Mouse (Mus musculus): Measurements from ENCODE around the gene 4930519P11Rik. TPM values are rescaled to one million over a fixed set of nuclear protein-coding genes. Genes with fewer than 3 reads are reported as not detected.

The 4930519P11Rik gene
- 1.5 and 2.1 TPM in 2 replicates for polyA plus RNA-seq (2012; rRNA removed; ENCODE audit: low replicate concordance)

DNA sequence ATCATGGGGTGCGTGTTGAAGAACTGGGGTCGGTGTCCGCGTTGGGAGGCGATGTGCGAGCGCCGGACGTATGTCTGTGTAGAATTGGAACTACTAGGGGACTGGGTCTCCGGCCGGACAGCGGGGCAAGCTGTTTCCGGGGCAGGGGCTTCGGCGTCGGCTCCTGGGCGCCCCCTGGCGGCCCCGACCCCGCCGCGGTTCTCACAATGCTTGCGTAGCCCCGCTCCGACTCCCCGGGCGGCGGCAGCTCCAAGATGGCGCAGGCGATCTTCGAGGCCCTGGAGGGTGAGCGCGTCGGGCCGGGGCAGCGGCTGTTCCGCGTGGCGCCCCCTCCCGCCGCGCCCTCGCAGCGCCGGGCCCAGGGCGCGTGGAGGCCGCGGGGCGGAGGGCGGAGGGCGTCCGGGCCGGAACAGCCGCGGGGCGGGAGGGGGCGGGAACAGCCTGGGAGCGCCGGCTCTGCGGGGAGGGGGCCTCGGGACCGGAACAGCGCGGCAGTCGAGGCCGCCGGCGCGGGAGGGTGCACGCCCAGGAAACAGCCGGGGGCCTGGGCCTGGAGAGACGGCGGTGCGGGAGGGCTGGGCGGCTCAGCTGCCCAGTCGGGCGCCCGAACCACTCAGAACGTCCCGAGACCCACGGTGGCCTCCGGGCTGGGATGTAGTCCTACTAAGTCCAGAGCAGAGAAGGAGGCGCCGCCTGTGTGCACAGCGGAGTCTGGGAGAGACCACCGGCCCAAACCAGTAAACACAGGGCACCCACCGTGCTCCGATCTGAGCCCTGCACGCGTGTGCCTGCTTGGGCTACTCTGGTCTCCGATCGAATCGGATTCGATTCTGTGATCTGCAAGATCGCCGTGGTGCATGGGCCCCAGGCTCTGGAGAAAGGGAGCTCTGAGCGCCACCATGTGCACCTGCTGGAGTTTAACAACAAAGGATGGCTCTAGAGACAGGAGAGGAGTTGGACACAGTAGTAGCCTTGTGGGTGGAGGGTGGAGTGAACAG lies at the start of gene 4930519P11Rik, which contains the start of gene Zfp341:
Gene 4930519P11Rik (minus strand): TSS at position 320 of the 998 bp plus-strand sequence.
Gene Zfp341 (plus strand): TSS at position 180 of the 998 bp plus-strand sequence.

DNA sequence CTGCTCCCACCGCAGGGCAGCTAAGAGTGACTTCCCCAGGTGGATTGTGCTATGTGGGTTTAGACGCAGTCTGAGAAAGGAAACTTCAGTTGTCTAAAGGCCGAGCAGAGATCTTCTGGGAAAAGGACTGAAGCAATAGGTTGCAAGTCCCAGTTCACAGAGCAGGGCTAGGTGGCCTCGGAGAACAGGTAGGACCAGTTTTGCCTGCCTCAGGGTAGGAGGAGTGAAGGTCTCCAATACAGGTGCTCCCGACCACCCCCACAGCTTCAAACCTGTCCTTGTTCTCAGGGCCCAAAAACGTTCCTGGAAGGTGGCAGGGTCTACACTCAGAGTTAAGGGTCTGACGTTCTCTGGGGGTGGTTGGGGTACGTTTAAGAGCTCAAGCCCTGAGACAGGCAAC lies 38.1 kb upstream of the 4930519P11Rik start, which contains the start of gene Chmp4b:
Gene Chmp4b (plus strand): TSS at position 343 of the 400 bp plus-strand sequence.

DNA sequence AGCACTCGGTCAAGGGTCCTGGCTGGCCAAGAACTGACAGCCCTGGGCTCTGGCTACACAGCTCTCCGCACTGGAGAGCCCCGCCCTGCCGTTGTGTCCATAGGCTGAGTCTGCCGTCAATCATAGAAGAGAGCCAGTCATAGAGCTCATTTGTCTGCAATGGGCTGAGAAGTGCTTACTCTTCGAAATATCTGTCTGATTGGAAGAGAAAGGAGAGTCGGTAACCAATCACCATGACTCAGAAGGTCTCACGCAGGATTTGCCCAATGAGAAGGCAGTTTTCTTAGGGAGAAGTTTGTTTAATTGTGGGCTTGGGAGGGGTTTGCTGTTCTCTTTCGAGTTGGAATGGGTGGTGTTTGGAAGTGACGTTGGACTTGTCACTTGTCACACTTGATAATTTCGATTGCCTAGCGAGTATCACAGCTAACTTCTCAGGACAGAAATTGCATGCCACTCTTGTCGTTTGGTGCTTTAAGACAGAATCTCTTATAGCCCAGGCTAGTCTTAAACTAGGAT lies 9.5 kb downstream of the 4930519P11Rik start, which contains the start of gene Pxmp4:
Gene Pxmp4 (minus strand): TSS at position 71 of the 516 bp plus-strand sequence.

DNA sequence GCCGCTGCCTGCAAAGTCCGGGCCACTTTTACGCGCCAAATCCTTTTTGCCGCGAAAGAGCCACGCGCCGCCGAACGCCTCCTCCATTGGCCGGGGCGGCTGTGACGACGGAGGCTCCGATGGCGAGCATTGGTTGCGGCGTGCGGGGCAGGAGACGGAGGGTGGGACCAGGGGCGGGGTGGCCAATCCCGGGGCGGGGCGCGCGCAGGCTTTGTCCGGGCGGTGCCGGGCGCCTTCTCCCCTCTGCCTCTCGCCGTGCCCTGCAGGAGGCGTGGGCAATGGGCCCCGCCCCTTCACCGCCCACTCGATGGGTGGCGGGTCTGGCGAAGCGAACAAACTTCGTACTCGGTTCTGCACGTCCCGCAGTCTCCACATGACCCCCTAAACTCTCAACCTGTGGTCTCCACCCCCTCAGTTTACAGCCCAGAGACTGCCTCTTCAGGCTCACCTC lies 43.4 kb downstream of the 4930519P11Rik start, which contains the start of gene E2f1:
Gene E2f1 (minus strand): TSS at position 57 of the 451 bp plus-strand sequence.

Other genes with a start within 250 kb of the 4930519P11Rik start
- 5.8 and 12.7 TPM in 2 replicates for gene Cdk5rap1, start 240.4 kb downstream of the 4930519P11Rik start, polyA plus RNA-seq (2012; rRNA removed; ENCODE audit: low replicate concordance)
- gene Snta1, start 205.3 kb downstream of the 4930519P11Rik start, polyA plus RNA-seq (2012; rRNA removed; ENCODE audit: low replicate concordance): 30.3 and 42.6 TPM in 2 replicates
- gene Cbfa2t2, start 177.0 kb downstream of the 4930519P11Rik start, polyA plus RNA-seq (2012; rRNA removed; ENCODE audit: low replicate concordance): 10.9 and 12.3 TPM in 2 replicates
- 0.45 and 2.6 TPM in 2 replicates for gene 1700003F12Rik, start 66.4 kb downstream of the 4930519P11Rik start, polyA plus RNA-seq (2012; rRNA removed; ENCODE audit: low replicate concordance)
- gene Actl10, start 61.7 kb downstream of the 4930519P11Rik start, polyA plus RNA-seq (2012; rRNA removed; ENCODE audit: low replicate concordance): 0.14 TPM in 1 of 2 replicates, not detected in the other
- 4.3 and 5.1 TPM in 2 replicates for gene Necab3, start 54.5 kb downstream of the 4930519P11Rik start, polyA plus RNA-seq (2012; rRNA removed; ENCODE audit: low replicate concordance)
- gene E2f1, start 43.5 kb downstream of the 4930519P11Rik start, polyA plus RNA-seq (2012; rRNA removed; ENCODE audit: low replicate concordance): 5.8 and 8.5 TPM in 2 replicates
- gene Pxmp4, start 9.7 kb downstream of the 4930519P11Rik start, polyA plus RNA-seq (2012; rRNA removed; ENCODE audit: low replicate concordance): 72.3 and 84.3 TPM in 2 replicates
- 6.2 and 7.6 TPM in 2 replicates for gene Zfp341, start 140 bp downstream of the 4930519P11Rik start, polyA plus RNA-seq (2012; rRNA removed; ENCODE audit: low replicate concordance)
- gene Chmp4b, start 38.3 kb upstream of the 4930519P11Rik start, polyA plus RNA-seq (2012; rRNA removed; ENCODE audit: low replicate concordance): 63.7 and 64.4 TPM in 2 replicates
- gene Gm14214, start 156.6 kb upstream of the 4930519P11Rik start, polyA plus RNA-seq (2012; rRNA removed; ENCODE audit: low replicate concordance): not detected in 2 replicates
- gene Raly, start 177.7 kb upstream of the 4930519P11Rik start, polyA plus RNA-seq (2012; rRNA removed; ENCODE audit: low replicate concordance): 137 and 220 TPM in 2 replicates
- gene a, start 178.0 kb upstream of the 4930519P11Rik start, polyA plus RNA-seq (2012; rRNA removed; ENCODE audit: low replicate concordance): 0.60 TPM in 1 of 2 replicates, not detected in the other

All from mammary gland, adult 2 months (tissue).